Mouse (Mus musculus) layer of hippocampus, postnatal 10 days (tissue): ENCODE data around the gene Adcy2. TPM values are rescaled to one million over a fixed set of nuclear protein-coding genes. Genes with fewer than 3 reads are reported as not detected.

Experiments
- DNase-seq, 2 experiments: peaks; one replicate each; pipeline ENCODE4 v3.0.0; 2021; ENCODE audit warnings: low spot score in 2 of 2
- total RNA-seq, 2 experiments: library from RNA; stranded (reverse); gene quantifications; 2 replicates each; pipeline ENCODE4 v1.2.3; 2021

Adcy2 gene
- total RNA-seq, 2 experiments from 2014 or later: 69.2 to 73.5 TPM

DNA sequence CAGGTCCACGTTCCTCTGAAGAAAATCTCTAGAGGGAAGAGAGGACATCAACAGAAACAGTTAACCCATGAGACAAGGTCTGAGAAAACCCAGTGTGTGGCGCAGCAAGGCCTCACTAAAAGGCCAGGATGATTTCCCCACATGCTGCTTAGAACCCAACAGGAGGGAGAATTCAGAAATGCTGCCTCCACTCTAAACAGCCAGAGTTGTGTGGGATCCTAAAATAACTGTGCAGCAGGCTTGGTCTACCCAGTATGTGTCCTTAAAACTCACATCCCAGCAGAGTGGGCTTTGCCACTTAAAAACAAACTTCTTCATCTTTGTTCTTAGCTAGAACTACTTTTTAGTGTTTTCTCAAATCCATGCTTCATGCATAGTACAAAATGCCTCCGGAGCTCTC, 26.2 kb downstream of the Adcy2 start:
- no peak for DNase-seq

DNA sequence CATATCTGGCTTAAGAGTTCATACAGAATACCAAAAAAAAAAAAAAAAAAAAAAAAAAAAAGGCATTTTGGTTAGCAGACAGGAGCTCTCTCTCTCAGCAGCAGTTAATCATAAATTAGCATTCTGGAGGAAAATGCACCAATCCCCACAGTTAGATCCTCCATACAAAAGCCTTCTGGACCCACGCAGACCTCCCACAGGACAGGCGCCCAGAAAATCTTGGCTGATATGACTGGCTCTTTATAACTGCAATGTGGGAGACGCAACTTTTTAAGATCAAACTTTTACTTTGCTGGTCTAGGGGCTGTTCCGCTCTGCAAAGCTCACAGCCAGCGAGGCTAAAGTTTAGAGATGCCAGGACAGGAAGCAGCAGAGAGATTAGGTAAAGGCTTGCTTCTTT, 37.8 kb downstream of the Adcy2 start:
- no peak for DNase-seq

DNA sequence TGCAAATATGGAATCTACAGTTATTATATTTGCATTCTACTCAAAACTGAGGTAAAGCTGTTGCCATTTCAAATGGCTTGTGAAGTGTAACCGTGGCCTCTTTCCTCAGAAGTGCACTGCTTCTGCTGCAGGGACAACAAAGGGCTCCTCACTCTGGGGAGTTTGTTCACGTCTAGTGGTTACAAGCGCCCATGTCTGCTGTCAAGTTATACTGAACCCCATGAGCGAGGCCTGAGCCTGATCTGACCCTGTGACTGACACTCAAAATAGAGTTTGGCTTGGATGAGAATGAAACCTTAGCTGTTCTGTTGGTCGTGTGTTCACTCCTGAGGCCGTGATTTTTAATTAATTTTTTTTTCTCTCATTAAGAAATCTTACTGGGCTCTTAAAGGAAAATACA, 38.8 kb downstream of the Adcy2 start:
- no peak for DNase-seq

DNA sequence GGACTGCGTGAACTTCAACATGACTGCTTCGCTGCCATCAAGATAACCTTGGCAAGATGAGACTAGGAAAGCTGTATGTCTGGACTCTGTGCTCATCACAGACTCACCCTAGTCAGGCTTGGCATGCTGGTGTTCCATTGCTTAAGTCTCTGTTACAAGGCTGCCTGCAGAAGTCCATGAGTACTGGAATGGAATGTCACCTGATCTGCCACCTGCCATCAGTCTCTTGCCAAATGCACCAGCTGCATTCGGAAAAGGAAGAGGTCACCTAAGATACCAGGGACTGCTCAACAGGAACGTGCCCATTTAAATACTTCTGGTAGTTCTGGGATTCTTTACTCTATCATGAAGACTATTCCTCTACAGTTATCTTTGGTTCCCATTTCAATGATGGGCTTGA, 39.9 kb downstream of the Adcy2 start:
- no peak for DNase-seq

DNA sequence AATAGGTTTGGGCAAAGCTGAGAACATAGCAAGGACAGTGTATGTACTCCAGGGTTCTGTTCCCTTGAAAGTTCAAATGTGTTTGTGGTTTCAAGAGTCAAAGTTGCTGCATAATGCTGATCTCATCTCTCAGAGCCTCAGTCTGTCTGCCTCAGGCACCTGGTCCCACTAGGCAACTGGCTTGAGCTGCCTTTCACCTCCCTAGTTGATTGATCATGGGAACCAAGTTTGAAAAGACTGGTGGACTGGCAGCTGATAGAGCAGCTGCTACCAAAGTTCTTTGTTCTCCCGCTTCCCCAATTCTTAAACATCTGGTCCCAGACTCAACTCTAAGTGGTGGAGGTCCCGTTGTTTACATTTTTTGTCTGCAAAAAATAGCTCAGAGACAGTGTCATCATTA, 56.6 kb downstream of the Adcy2 start:
- DNase-seq: no peak

DNA sequence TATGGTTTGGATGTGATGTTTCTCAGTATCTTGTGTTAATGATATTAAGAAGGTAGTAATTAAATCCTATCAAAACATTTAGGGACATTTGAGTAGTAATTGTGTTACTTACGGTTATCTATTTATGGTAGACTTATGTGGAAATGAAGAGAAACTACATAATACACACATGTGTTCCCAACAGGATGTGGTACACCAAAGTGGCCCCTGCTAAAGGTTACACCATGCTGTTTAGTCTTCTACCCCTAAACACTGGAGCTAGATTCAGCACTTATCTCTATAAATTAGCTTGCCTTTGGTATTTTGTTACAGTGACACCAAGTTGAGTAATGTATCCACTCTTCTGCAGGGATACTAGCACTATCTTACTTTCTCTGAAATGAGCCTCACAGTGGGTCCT, 57.9 kb downstream of the Adcy2 start:
- DNase-seq: no peak

DNA sequence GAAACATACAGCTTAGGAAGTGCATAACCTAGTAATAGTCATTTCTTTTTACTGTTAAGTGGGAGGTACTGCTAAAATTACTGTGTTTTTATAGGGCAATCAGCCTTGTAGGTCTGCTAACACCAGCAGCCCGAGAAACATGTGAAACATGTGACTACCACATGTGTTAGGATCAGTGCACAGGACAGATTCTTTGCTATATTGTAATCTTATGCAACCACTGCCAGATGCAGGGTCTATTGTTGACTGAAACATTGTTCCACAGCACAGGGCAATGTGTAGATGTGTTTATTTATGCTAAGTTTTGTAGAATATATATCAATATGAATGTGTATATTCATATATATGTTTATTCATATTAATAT, 67.1 kb downstream of the Adcy2 start:
- DNase-seq: no peak

DNA sequence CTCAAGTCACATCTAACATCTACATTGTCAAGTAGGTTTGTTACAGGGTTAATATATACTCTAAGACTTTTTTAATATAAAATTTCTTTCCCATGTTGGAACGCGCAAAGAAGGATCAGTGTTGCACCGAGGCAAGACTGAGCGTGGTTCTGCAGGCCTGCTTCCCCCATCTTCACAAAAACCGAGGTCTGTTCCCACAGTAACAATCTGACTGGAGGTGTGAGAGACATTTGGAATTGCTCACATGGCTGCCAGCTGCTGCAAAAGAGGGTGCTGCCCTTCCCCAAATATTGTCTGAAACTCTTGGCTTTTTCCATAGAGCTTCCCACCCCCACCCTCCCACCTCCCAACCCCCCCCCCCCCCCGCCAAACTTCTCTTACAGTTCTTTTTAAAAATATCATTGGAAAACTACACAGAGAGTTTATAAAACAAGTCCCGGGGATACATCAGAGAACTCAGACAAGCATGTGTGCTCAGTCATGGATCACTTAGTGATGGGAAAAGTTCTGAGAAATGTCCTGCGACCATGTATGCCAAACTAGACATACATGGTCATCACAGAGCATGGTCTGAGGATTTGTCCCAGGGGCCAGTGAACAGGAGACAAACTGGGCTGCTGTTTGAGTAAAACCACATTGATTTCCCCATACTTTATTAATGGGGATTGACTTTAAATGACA, 67.6 kb downstream of the Adcy2 start:
- DNase-seq: no peak

DNA sequence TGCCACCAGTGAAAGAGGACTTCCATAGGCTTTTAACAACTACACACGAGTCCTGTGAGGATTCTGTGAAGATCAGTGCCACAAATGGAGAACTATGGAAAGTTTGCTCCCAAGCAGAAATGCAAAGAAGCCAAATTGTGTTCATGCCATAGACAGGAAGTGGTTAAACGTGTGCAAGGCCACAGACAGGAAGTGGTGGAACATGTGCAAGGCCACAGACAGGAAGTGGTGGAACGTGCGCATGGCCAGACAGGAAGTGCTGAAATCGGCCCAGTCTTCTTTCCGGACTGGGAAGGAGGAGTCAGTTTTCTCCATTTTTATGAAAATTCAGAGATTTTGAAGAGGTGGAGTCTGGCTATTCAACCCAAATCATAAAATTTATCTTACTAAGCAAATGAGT, 70.9 kb downstream of the Adcy2 start:
- DNase-seq: no peak

DNA sequence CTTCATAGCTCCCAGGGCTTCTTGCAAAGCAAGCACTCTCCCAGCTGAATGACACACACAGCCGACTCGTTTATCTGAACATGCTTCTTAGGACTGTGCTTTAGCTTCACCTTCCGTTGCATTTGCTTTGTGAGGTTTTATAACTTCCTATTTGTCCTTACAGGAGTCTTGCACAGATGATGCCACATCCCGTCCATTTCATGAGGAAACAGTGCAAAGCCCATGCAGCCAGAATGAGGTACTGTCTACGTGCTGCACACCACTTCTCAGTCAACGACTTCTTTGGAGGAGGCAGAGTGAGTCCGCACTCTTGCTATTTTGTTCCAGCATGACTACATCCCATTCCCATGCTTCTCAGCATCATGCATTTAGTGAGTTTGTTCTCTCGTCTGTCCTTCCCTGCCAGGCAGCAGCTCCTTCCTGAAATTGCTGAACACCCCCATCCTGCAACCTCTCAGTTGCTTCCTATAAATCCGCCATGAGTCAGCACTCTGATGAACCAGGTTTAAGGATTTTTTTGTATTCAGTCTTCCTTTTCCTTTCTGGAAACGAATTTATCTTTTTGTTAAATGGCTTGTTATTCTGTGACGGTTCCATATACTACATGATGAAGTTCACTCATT, 85.6 kb downstream of the Adcy2 start:
- no peak for DNase-seq

DNA sequence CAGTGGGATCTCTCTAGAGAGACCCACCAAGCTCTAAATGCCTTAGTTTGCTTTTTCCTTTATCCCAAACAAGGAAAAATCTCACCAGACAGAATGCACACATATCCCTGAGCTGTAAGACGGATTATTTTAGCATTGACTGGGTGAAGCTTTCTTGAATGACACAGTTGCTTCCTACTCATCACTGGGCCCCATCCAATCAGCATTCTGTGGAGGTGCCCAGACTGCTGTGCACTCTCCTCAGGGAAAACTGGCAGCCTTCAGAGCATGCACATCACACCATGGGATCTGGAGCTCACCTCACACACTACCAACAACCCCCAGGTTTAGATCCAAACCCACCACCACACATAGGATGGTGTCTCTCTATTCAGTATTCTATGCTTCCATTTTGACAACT, 92.7 kb downstream of the Adcy2 start:
- no peak for DNase-seq

DNA sequence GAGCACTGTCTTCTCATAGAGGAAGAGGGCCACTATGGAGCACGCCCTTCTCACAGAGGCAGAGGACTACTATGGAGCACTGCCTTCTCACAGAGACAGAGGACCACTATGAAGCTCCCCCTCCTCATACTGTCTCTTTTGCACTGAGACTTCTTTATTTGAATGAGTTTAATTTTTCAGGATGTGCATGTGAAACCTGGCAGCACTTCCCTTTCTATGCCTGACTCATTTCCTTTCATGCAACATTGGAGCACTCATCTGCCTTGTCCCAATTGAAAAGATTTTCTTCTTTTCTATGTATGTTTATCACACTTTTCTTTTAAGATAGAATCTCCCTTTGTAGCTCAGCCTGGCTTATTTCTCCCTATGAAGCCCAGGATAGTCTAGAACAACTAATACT, 96.6 kb downstream of the Adcy2 start:
- no peak for DNase-seq

DNA sequence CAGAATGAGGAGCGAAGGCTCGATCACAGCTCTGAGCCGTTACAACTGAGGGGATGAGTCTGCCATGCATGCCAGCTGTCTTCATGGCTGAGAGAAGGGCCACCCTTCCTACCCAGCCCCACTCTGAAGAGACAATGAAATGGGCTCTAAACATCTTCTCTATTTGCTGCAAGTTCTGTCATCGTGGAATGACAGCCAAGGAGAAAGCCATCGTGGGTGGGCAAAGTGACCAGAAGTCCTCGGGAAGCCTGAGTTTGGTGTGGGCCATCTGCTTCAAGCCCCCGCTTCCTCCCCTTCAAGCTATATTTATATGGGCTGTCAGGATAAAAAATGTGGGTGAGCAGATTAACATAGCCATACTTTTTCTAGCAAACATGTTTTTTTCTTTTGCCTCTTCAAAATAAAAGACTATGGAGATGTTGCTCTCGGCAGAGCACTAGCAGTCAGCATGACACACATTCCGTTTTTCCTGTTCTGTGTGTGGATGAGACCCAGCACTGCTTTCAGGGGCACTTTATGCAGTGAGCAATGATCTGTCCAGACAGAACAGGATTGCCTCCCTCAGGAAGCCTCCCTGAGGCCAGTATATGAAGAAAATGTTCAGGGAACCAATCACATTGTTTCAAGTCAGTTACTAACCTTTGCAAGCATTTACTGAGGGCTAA, 109.3 kb downstream of the Adcy2 start:
- DNase-seq: no peak

DNA sequence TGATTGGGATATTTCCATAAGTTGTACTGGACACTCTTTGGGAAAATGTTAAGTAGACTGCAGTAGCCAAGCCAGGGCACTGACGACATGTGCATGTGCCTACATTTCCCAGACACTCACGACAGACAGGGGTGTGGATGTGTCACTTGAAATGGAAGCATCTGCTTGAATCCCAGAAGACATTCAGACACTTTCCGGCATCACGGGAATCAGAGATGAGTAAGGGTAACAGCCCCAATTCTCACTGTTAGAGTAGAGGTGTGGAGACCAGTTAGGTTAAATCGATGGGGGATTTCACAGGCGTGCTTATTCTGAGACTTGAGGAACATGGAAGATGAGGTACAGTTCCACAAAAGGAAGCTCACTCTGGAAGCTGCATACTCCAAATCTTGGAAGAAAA, 130.6 kb downstream of the Adcy2 start:
- DNase-seq: no peak

DNA sequence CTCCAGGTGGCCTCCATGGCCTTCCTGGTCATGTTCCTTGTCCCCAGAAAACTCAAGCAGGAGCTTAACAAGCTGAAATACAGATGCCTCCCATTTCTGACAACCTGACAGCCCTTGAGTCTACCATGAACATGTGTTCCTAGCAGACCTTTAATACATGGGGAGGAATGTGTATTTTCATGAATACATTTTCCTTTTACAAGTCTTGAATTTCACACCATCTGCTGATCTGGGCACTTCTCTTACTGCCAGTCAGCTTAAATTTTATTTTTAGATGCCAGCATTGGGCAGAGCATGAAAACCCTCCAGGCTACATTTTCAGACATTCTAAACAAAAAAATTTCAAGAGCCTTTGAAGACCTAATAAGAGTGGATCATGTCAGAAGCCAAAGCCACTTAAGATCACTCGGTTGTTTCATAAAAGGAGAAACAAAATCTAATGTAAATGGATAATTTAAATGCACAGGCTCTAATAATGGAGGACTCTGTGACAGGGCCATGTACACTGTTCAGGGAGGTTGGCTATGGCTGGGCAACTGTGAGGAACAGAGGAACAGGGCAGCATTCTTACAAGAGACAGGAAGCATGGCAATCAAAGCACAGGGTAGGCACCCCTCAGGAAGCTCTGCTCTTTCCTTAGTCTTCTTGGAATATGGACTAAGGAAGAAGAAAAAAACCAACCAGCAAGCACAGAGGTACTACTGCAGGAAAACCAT, 131.2 kb downstream of the Adcy2 start:
- no peak for DNase-seq

DNA sequence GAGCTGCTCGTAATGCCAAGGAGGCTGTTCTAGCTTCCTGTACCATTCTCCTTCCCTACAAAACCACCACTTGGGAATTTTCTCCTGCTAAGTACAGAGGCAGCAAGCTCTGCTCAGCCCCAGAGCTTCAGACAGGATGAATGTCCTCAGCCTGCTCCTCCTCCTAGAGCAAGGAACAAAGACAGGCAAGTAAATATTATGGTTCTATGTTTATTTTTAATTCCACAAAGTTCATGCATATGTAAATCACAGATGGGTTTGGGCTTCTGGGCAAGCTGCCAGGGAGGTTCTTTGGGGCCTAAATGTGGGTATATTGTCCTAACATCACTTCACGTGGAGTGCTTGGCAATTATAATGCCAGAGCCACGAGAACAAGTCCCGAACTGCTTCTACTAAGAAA, 139.3 kb downstream of the Adcy2 start:
- DNase-seq: no peak

DNA sequence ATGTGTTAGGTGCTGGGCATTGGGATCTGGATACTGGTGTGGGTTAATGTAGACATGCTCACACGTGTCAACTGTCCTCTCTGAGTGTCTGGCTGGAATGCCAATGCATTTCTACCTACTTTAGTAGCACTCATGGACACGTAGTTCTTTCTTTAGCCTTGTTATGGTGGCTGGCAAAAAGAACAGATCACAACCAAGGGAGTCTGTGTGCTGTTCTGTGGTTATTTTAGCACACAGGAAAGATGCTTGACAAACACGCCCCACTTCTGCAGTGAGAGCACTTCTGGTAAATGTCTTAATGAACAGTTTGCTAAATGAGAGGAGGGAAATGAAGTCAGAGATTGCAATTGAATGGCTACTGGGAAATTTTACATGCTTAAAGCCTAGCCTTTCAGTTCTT, 151.1 kb downstream of the Adcy2 start:
- no peak for DNase-seq

DNA sequence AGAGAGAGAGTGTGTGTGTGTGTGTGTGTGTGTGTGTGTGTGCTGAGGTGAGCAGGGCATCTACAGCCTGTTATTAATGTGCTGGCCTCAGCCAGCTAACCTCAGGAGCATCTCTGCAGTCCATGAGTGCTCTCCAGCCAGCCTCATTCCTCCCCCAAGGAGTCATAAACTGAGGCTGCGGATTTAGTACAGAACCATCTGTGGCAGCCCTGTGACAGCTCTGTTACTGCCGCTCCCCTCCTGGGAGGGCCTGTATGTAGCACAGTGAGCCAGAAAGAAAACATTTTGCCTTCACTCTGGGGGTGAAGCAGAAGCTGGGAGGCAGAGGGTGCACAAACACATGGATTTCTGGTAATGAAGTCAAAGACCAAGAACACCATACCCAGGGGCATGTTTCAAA, 159.8 kb downstream of the Adcy2 start:
- DNase-seq: peak in 1 of 2 experiments; percentile 16

DNA sequence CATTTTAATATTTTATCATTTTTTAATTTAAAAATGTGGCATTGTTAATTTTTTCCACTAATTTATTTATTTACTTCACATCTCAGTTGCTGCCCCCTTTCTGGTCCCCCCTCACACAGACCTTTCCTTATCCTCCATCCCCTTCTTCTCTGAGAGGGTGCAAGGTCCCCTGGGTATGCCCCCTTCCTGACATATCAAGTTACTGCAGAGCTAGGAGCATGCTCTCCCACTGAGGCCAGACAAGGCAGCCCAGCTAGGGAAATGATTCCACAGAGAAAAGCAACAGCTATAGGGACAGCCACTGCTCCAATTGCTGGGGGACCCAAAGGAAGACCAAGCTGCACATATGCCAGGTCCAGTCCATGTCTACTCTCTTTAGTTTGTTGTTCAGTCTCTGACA, 163.2 kb downstream of the Adcy2 start:
- no peak for DNase-seq

DNA sequence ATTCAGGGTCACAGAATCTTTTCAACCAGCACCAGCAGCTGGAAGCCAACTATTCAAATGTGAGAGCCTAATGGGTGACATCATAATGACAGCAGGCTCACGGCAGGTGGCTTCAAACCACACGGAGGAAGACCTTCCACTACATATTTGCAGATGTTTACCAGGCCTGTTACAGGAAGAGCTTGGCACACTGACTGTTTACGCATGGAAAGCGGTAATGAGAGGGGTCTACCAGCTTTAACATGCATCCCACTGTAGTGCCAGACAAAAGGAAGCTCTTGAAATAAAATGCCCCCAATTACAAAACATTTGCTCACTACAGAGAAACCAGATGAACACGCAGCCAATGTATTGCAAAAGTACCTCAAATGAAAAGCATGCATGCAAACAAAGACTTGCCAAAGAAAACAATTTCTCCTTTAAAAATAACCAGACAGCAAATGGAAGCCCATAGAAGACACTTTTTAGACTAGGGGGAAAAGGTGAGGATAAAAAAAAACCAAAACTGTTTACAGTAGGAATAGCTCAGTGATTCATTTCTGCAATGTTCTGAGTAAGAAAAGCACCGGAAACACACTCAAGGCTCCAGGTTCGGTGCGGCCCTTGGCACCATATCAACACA, 163.8 kb downstream of the Adcy2 start:
- no peak for DNase-seq

DNA sequence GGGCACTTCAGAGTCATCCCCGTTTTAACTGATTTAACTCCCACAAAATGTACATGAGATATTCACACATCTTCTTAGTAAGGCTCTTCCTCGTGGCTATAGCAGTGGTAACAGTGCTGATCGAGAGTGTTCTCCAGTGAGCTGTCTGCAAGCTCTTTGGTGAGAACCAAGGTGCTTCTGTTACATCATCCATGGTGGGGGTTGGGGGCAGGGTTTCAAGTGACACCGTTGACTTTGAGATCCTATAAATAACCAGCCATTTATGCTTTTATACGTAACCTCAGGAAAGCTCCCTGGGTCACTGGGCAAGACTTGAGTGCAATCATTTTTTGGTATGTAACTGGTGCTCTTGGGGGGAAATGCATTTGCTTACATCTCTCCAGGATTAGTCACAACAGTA, 167.2 kb downstream of the Adcy2 start:
- DNase-seq: no peak
